In the genomic region with DNA sequence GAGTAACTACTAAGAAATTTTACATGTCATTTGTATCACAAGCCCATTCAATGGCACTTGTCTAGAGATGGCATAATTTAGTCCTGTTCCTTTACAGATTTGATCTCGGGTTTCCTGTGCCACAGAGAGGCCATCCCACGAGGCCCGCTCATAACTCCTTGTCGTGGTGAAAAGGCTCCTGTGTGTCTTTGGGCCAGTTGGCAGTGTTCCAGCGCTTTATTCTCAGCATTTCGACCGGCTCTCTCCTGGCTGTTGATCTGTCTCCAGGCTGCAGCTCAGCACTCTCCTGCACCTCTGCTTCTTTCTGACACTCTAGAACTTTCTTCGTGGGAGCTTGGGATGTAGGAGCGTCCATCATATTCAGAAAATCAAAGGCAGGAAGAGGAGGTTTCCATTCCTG, we compare ENCODE assay signal across 12 mouse cellular contexts.
DNase-seq lines count a peak whose midpoint lies in the region; ATAC-seq lines count a peak whose summit lies in the region.
"Had no signal": no experiment of that assay in that cellular context is flagged by ENCODE, and none has a peak within 500 bp of the region (broad histone marks: within the 10 kb centered on the region; RNA-seq: fewer than 3 reads in every experiment).

No protein-coding gene starts in this region.

- no peak overlapping the region for H3K4me3 ChIP-seq in embryonic facial prominence, embryonic 14.5 days (ENCODE audit: low read depth, low read length)
- no peak overlapping the region for H3K4me3 ChIP-seq in embryonic facial prominence, embryonic 10.5 days
- H3K4me3 ChIP-seq: hindbrain, embryonic 15.5 days; layer of hippocampus, adult 2 months had no signal

- no peaks in the 10 kb centered on the region for H3K9me3 ChIP-seq in embryonic facial prominence, embryonic 14.5 days (ENCODE audit: control insufficient read depth, low read length)
- H3K9me3 ChIP-seq in embryonic facial prominence, embryonic 10.5 days: no peaks in the 10 kb centered on the region
- H3K9me3 ChIP-seq: hindbrain, embryonic 15.5 days had no signal

- no peaks in the 10 kb centered on the region for H3K27me3 ChIP-seq in embryonic facial prominence, embryonic 14.5 days (replicated peaks; ENCODE audit: control insufficient read depth, insufficient read depth, low read length)
- H3K27me3 ChIP-seq in embryonic facial prominence, embryonic 10.5 days (replicated peaks; ENCODE audit: low read depth, poor library complexity, severe bottlenecking): no peaks in the 10 kb centered on the region
- H3K27me3 ChIP-seq: hindbrain, embryonic 15.5 days had no signal

- no peaks in the 10 kb centered on the region for H3K4me1 ChIP-seq in embryonic facial prominence, embryonic 14.5 days (ENCODE audit: control insufficient read depth, insufficient read depth, low read length)
- no peaks in the 10 kb centered on the region for H3K4me1 ChIP-seq in embryonic facial prominence, embryonic 10.5 days
- H3K4me1 ChIP-seq: hindbrain, embryonic 15.5 days had no signal

- no peak for ATAC-seq in embryonic facial prominence, embryonic 14.5 days (ENCODE audit: low read depth)
- ATAC-seq: CD4-positive, CD25-positive, alpha-beta regulatory T cell, adult 4 months had no signal

- H3K9ac ChIP-seq in embryonic facial prominence, embryonic 14.5 days (ENCODE audit: low read depth, low read length): no peak overlapping the region
- H3K9ac ChIP-seq: hindbrain, embryonic 15.5 days; liver, embryonic 14.5 days had no signal

- H3K36me3 ChIP-seq in embryonic facial prominence, embryonic 14.5 days (ENCODE audit: control insufficient read depth, insufficient read depth, low read length): peaks cover 8% of the 10 kb centered on the region; the same call in 1 of the 2 replicates
- peaks cover 13% of the 10 kb centered on the region for H3K36me3 ChIP-seq in embryonic facial prominence, embryonic 10.5 days (replicated peaks)

- no peak overlapping the region for H3K27ac ChIP-seq in embryonic facial prominence, embryonic 14.5 days (replicated peaks; ENCODE audit: low read depth, low read length)
- no peak overlapping the region for H3K27ac ChIP-seq in embryonic facial prominence, embryonic 10.5 days (replicated peaks)
- H3K27ac ChIP-seq: hindbrain, embryonic 15.5 days; layer of hippocampus, adult 2 months; liver, embryonic 14.5 days had no signal

- no peak overlapping the region for H3K4me2 ChIP-seq in embryonic facial prominence, embryonic 14.5 days (ENCODE audit: low read depth, low read length)
- H3K4me2 ChIP-seq: hindbrain, embryonic 15.5 days had no signal

- WGBS in embryonic facial prominence, embryonic 14.5 days: 44% methylated on average over 9 of the region's 9 CpGs
- 82% methylated on average over 9 of the region's 9 CpGs for WGBS in embryonic facial prominence, embryonic 10.5 days

- DNase-seq in embryonic facial prominence, embryonic 14.5 days (ENCODE audit: low spot score): peak; percentile 43
- DNase-seq in embryonic facial prominence, embryonic 10.5 days (ENCODE audit: low spot score): no peak
- peak; percentile 5 to 34 for DNase-seq in kidney, postnatal 36 days
- no peak for DNase-seq in kidney, adult 18-20 months
- peak; percentile 52 for DNase-seq in 3T3-L1 (ENCODE audit: low read depth, low spot score)
- peak; percentile 17 for DNase-seq in adrenal gland, adult 8-10 months
- DNase-seq in gastrocnemius, adult 8-10 months (ENCODE audit: low spot score in 2 of 2): no peak
- DNase-seq: cerebellum, adult 9-10 months had no signal

Comparison
In these comparisons a context has a peak if more than half of its experiments do, and no peak if none do; other contexts are left out.
1. DNase-seq: peak in embryonic facial prominence, embryonic 14.5 days (single experiment), kidney, postnatal 36 days (2 of 2), 3T3-L1 (single experiment) and adrenal gland, adult 8-10 months (single experiment); none in embryonic facial prominence, embryonic 10.5 days (single experiment), kidney, adult 18-20 months (single experiment) and gastrocnemius, adult 8-10 months (0 of 2).